Mouse (Mus musculus): ENCODE results near the gene Gad2. TPM values are rescaled to one million over a fixed set of nuclear protein-coding genes. Genes with fewer than 3 reads are reported as not detected.
"Not testable (repeated sequence)": the region's sequence is repeated elsewhere in the genome, so short reads cannot be mapped to it uniquely, and the experiment has no call there.

Gene Gad2
- polyA plus RNA-seq (2012; ENCODE audit: insufficient read depth, insufficient read length, missing spikeins), result not detected in 2 replicates

- Histone ChIP-seq H3K4me3 (ENCODE audit: insufficient read depth, low read length) (peak within 1 kb of the TSS; percentile 23), H3K27ac (ENCODE audit: insufficient read depth, low read depth, low read length) (no peak within 1 kb of the TSS), H3K4me1 (ENCODE audit: control insufficient read depth, insufficient read depth, low read length) (no peaks in the 10 kb centered on the region)
- no peak for TF ChIP-seq CTCF (IDR thresholded peaks at IDR 0.05; ENCODE audit: low read depth, low read length)
- no peak for TF ChIP-seq POLR2A (IDR thresholded peaks at IDR 0.05; ENCODE audit: borderline replicate concordance, low read depth, low read length)
These were observed at the start of gene Gad2 for GRCm38 (mm10) chr2:22621828-22622731. Gene Gad2, plus strand, starts transcription at chr2:22622205.

- not testable (repeated sequence) for H3K27ac ChIP-seq (ENCODE audit: insufficient read depth, low read depth, low read length); H3K4me3 ChIP-seq (ENCODE audit: insufficient read depth, low read length); H3K4me1 ChIP-seq (ENCODE audit: control insufficient read depth, insufficient read depth, low read length)
These were observed 34.4 kb upstream of the Gad2 start for GRCm38 (mm10) chr2:22587469-22588169.

GRCm38 (mm10) chr2:22588170-22588541 is 33.8 kb upstream of the Gad2 start:
- not testable (repeated sequence) for H3K4me1 ChIP-seq (ENCODE audit: control insufficient read depth, insufficient read depth, low read length); H3K4me3 ChIP-seq (ENCODE audit: insufficient read depth, low read length); H3K27ac ChIP-seq (ENCODE audit: insufficient read depth, low read depth, low read length)

GRCm38 (mm10) chr2:22588673-22589381 is 33.2 kb upstream of the Gad2 start:
- not testable (repeated sequence) for H3K27ac ChIP-seq (ENCODE audit: insufficient read depth, low read depth, low read length); H3K4me3 ChIP-seq (ENCODE audit: insufficient read depth, low read length); H3K4me1 ChIP-seq (ENCODE audit: control insufficient read depth, insufficient read depth, low read length)

GRCm38 (mm10) chr2:22589382-22590205 is 32.4 kb upstream of the Gad2 start:
- not testable (repeated sequence) for H3K4me3 ChIP-seq (ENCODE audit: insufficient read depth, low read length); H3K4me1 ChIP-seq (ENCODE audit: control insufficient read depth, insufficient read depth, low read length); H3K27ac ChIP-seq (ENCODE audit: insufficient read depth, low read depth, low read length)

GRCm38 (mm10) chr2:22590206-22590490 is 31.9 kb upstream of the Gad2 start:
- Histone ChIP-seq H3K27ac (ENCODE audit: insufficient read depth, low read depth, low read length) (no peak overlapping the region), H3K4me1 (ENCODE audit: control insufficient read depth, insufficient read depth, low read length) (no peaks in the 10 kb centered on the region), H3K4me3 (ENCODE audit: insufficient read depth, low read length) (no peak overlapping the region)
- TF ChIP-seq POLR2A (IDR thresholded peaks at IDR 0.05; ENCODE audit: borderline replicate concordance, low read depth, low read length) (no peak), CTCF (IDR thresholded peaks at IDR 0.05; ENCODE audit: low read depth, low read length) (no peak)

GRCm38 (mm10) chr2:22617951-22618350 is 4.1 kb upstream of the Gad2 start:
- Histone ChIP-seq H3K4me3 (ENCODE audit: insufficient read depth, low read length) (no peak overlapping the region), H3K27ac (ENCODE audit: insufficient read depth, low read depth, low read length) (no peak overlapping the region), H3K4me1 (ENCODE audit: control insufficient read depth, insufficient read depth, low read length) (no peaks in the 10 kb centered on the region)
- TF ChIP-seq CTCF (IDR thresholded peaks at IDR 0.05; ENCODE audit: low read depth, low read length) (no peak), POLR2A (IDR thresholded peaks at IDR 0.05; ENCODE audit: borderline replicate concordance, low read depth, low read length) (no peak)

- H3K4me1 ChIP-seq (ENCODE audit: control insufficient read depth, insufficient read depth, low read length), result no peaks in the 10 kb centered on the region
- no peak overlapping the region for H3K27ac ChIP-seq (ENCODE audit: insufficient read depth, low read depth, low read length)
- no peak for TF ChIP-seq POLR2A (IDR thresholded peaks at IDR 0.05; ENCODE audit: borderline replicate concordance, low read depth, low read length)
- no peak for TF ChIP-seq CTCF (IDR thresholded peaks at IDR 0.05; ENCODE audit: low read depth, low read length)
- H3K4me3 ChIP-seq (ENCODE audit: insufficient read depth, low read length), result no peak overlapping the region
These were observed 2.6 kb upstream of the Gad2 start for GRCm38 (mm10) chr2:22619416-22619815.

GRCm38 (mm10) chr2:22620030-22620429 is 2.0 kb upstream of the Gad2 start:
- Histone ChIP-seq H3K27ac (ENCODE audit: insufficient read depth, low read depth, low read length) (no peak overlapping the region), H3K4me1 (ENCODE audit: control insufficient read depth, insufficient read depth, low read length) (no peaks in the 10 kb centered on the region), H3K4me3 (ENCODE audit: insufficient read depth, low read length) (no peak overlapping the region)
- TF ChIP-seq POLR2A (IDR thresholded peaks at IDR 0.05; ENCODE audit: borderline replicate concordance, low read depth, low read length), result no peak
- no peak for TF ChIP-seq CTCF (IDR thresholded peaks at IDR 0.05; ENCODE audit: low read depth, low read length)

- TF ChIP-seq POLR2A (IDR thresholded peaks at IDR 0.05; ENCODE audit: borderline replicate concordance, low read depth, low read length) (no peak), CTCF (IDR thresholded peaks at IDR 0.05; ENCODE audit: low read depth, low read length) (no peak)
- Histone ChIP-seq H3K4me3 (ENCODE audit: insufficient read depth, low read length) (no peak overlapping the region), H3K27ac (ENCODE audit: insufficient read depth, low read depth, low read length) (no peak overlapping the region)
These were observed 1.5 kb upstream of the Gad2 start for GRCm38 (mm10) chr2:22620534-22620933.

More at GRCm38 (mm10) chr2:22620534-22620933, 1.5 kb upstream of the Gad2 start:
- H3K4me1 ChIP-seq (ENCODE audit: control insufficient read depth, insufficient read depth, low read length), result no peaks in the 10 kb centered on the region
